ENCODE assay signal across 10 mouse cellular contexts in genomic region chr19:4697721-4698120, GRCm38 (mm10). TPM values are rescaled to one million over a fixed set of nuclear protein-coding genes. Genes with fewer than 3 reads are reported as not detected.
DNase-seq lines count a peak whose midpoint lies in the region; ATAC-seq and TF ChIP-seq lines count a peak whose summit lies in the region.
"Had no signal": no experiment of that assay in that cellular context is flagged by ENCODE, and none has a peak within 500 bp of the region (broad histone marks: within the 10 kb centered on the region; RNA-seq: fewer than 3 reads in every experiment).

No protein-coding gene starts in this region.

- peak overlapping the region; percentile 82 for H3K4me2 ChIP-seq in neural tube, embryonic 15.5 days

- 74% methylated on average over 9 of the region's 9 CpGs for WGBS in liver, adult 2 months
- 78% methylated on average over 9 of the region's 9 CpGs for WGBS in forebrain, embryonic 10.5 days
- WGBS in limb, embryonic 10.5 days = 71% methylated on average over 9 of the region's 9 CpGs
- WGBS in neural tube, embryonic 15.5 days = 71% methylated on average over 9 of the region's 9 CpGs

- H3K4me1 ChIP-seq in liver, adult 2 months (ENCODE audit: control insufficient read depth, insufficient read depth, low read length) = peaks cover 16% of the 10 kb centered on the region
- H3K4me1 ChIP-seq in forebrain, embryonic 10.5 days = peaks cover 25% of the 10 kb centered on the region
- H3K4me1 ChIP-seq in limb, embryonic 10.5 days = peaks cover 6% of the 10 kb centered on the region; the same call in 1 of the 2 replicates
- peaks cover 14% of the 10 kb centered on the region for H3K4me1 ChIP-seq in neural tube, embryonic 15.5 days

- no peak for DNase-seq in liver, adult 2 months (ENCODE audit: extremely low read depth, low read depth, low spot score)
- DNase-seq in liver = no peak
- DNase-seq in forebrain, embryonic 10.5 days (ENCODE audit: extremely low spot score, low spot score) = no peak
- no peak for DNase-seq in limb, embryonic 10.5 days (ENCODE audit: low spot score)
- no peak for DNase-seq in urinary bladder, postnatal 14 days (ENCODE audit: low spot score)
- no peak for DNase-seq in kidney, postnatal 25 days
- DNase-seq in spleen, postnatal 36 days (ENCODE audit: low spot score in 2 of 2) = no peak

- H3K27me3 ChIP-seq in liver, adult 2 months (ENCODE audit: control insufficient read depth, insufficient read depth, low read length) = no peaks in the 10 kb centered on the region
- H3K27me3 ChIP-seq in forebrain, embryonic 10.5 days (ENCODE audit: poor library complexity, severe bottlenecking) = peaks cover 70% of the 10 kb centered on the region
- peaks cover 67% of the 10 kb centered on the region for H3K27me3 ChIP-seq in limb, embryonic 10.5 days (ENCODE audit: low read depth, poor library complexity, severe bottlenecking)
- H3K27me3 ChIP-seq in neural tube, embryonic 15.5 days (replicated peaks) = 0 out of 2 replicates have a peak, but pooled peaks cover 7% of the 10 kb centered on the region

- peak overlapping the region; percentile 69 for H3K9ac ChIP-seq in liver, adult 2 months (ENCODE audit: low read depth, low read length)
- H3K9ac ChIP-seq in neural tube, embryonic 15.5 days (replicated peaks) = peak overlapping the region; percentile 81

- no peak for TF ChIP-seq POLR2A in liver, adult 2 months (IDR thresholded peaks at IDR 0.05; ENCODE audit: extremely low read depth, insufficient read depth, low read length)

- peak; percentile 41; the same call in 1 of the 2 replicates for ATAC-seq in neural tube, embryonic 15.5 days (ENCODE audit: low FRiP score)

- H3K4me3 ChIP-seq in liver, adult 2 months (ENCODE audit: insufficient read depth, low read depth, low read length) = no peak overlapping the region
- peak overlapping the region; percentile 68 for H3K4me3 ChIP-seq in forebrain, embryonic 10.5 days
- peak overlapping the region; percentile 69 for H3K4me3 ChIP-seq in limb, embryonic 10.5 days
- peak overlapping the region; percentile 67 for H3K4me3 ChIP-seq in neural tube, embryonic 15.5 days (replicated peaks)

- no peak for TF ChIP-seq CTCF in liver, adult 2 months (IDR thresholded peaks at IDR 0.05; ENCODE audit: low read depth, low read length)

- H3K79me2 ChIP-seq in liver, adult 2 months (ENCODE audit: control insufficient read depth, insufficient read depth, low read length) = no peaks in the 10 kb centered on the region

- H3K9me3 ChIP-seq in forebrain, embryonic 10.5 days = peaks cover 5% of the 10 kb centered on the region
- no peaks in the 10 kb centered on the region for H3K9me3 ChIP-seq in limb, embryonic 10.5 days (replicated peaks)
- H3K9me3 ChIP-seq in neural tube, embryonic 15.5 days (replicated peaks) = no peaks in the 10 kb centered on the region

- H3K27ac ChIP-seq in liver, adult 2 months (replicated peaks; ENCODE audit: insufficient read depth, low read depth, low read length) = peak overlapping the region; percentile 30; the same call in 1 of the 2 replicates
- H3K27ac ChIP-seq in forebrain, embryonic 10.5 days = peak overlapping the region; percentile 83
- peak overlapping the region; percentile 75; the same call in 1 of the 2 replicates for H3K27ac ChIP-seq in limb, embryonic 10.5 days
- H3K27ac ChIP-seq in neural tube, embryonic 15.5 days (replicated peaks) = peak overlapping the region; percentile 87
- H3K27ac ChIP-seq: macrophage had no signal

- no peaks in the 10 kb centered on the region for H3K36me3 ChIP-seq in liver, adult 2 months (ENCODE audit: control insufficient read depth, insufficient read depth, low read length)
- no peaks in the 10 kb centered on the region for H3K36me3 ChIP-seq in forebrain, embryonic 10.5 days (replicated peaks)
- no peaks in the 10 kb centered on the region for H3K36me3 ChIP-seq in limb, embryonic 10.5 days
- H3K36me3 ChIP-seq in neural tube, embryonic 15.5 days = no peaks in the 10 kb centered on the region

RNA-seq across cellular contexts. Expression of gene Gm960, which starts 0.7 kb away (rescaled TPM):
- total RNA-seq in liver, adult 2 months (2014; rRNA removed) = 0.09 and 0.40 TPM in 2 replicates
- polyA plus RNA-seq in liver, adult 2 months (2012; rRNA removed) = 0.34 and 0.61 TPM in 2 replicates
- 2.2 and 3.0 TPM in 2 replicates for polyA plus RNA-seq in forebrain, embryonic 10.5 days (2016; fragmentation: Nextera tagmentation; extraction: Ambion mirVana)
- polyA plus RNA-seq in limb, embryonic 10.5 days (2016; fragmentation: Nextera tagmentation; extraction: Ambion mirVana) = 1.5 and 4.5 TPM in 2 replicates
- polyA plus RNA-seq in neural tube, embryonic 15.5 days (2015; fragmentation: Nextera tagmentation; extraction: Ambion mirVana) = 7.2 and 7.7 TPM in 2 replicates
- polyA plus RNA-seq: macrophage had no signal

RNA-seq across cellular contexts. Expression of gene Sptbn2, which starts 13.2 kb away (rescaled TPM):
- total RNA-seq in liver, adult 2 months (2014; rRNA removed) = 36.7 and 41.3 TPM in 2 replicates
- polyA plus RNA-seq in liver, adult 2 months (2012; rRNA removed) = 11.7 and 12.9 TPM in 2 replicates
- 6.6 and 8.3 TPM in 2 replicates for polyA plus RNA-seq in forebrain, embryonic 10.5 days (2016; fragmentation: Nextera tagmentation; extraction: Ambion mirVana)
- polyA plus RNA-seq in limb, embryonic 10.5 days (2016; fragmentation: Nextera tagmentation; extraction: Ambion mirVana) = 3.4 and 4.2 TPM in 2 replicates
- 19.0 and 25.6 TPM in 2 replicates for polyA plus RNA-seq in neural tube, embryonic 15.5 days (2015; fragmentation: Nextera tagmentation; extraction: Ambion mirVana)
- polyA plus RNA-seq: erythroblast, embryonic 14.5 days had no signal

RNA-seq across cellular contexts. Expression of gene Rbm4b, which starts 58.6 kb away (rescaled TPM):
- 19.9 and 20.3 TPM in 2 replicates for total RNA-seq in liver, adult 2 months (2014; rRNA removed)
- 6.8 and 7.9 TPM in 2 replicates for polyA plus RNA-seq in liver, adult 2 months (2012; rRNA removed)
- polyA plus RNA-seq in forebrain, embryonic 10.5 days (2016; fragmentation: Nextera tagmentation; extraction: Ambion mirVana) = 104 and 106 TPM in 2 replicates
- 87.3 and 113 TPM in 2 replicates for polyA plus RNA-seq in limb, embryonic 10.5 days (2016; fragmentation: Nextera tagmentation; extraction: Ambion mirVana)
- polyA plus RNA-seq in neural tube, embryonic 15.5 days (2015; fragmentation: Nextera tagmentation; extraction: Ambion mirVana) = 119 and 132 TPM in 2 replicates

Comparison
In these comparisons a context has a peak if more than half of its experiments do, and no peak if none do; other contexts are left out.
1. H3K27ac ChIP-seq: peak in every context shown above with its lines; median percentile 87 in neural tube, embryonic 15.5 days; 83 in forebrain, embryonic 10.5 days; 75 in limb, embryonic 10.5 days; 30 in liver, adult 2 months.